Mouse (Mus musculus): ENCODE data around the gene Cdh4. TPM values are rescaled to one million over a fixed set of nuclear protein-coding genes. Genes with fewer than 3 reads are reported as not detected.

The Cdh4 gene
- total RNA-seq, 2 experiments from 2014 or later: 20.7 to 20.9 TPM

GRCm38 (mm10) chr2:179849732-179850131, 407.5 kb downstream of the Cdh4 start:
- DNase-seq (ENCODE audit: low spot score in 2 of 2): no peak

GRCm38 (mm10) chr2:179852169-179852568, 409.9 kb downstream of the Cdh4 start:
- DNase-seq (ENCODE audit: low spot score in 2 of 2): no peak

GRCm38 (mm10) chr2:179852862-179853261, 410.6 kb downstream of the Cdh4 start:
- peak; percentile 57 to 73 for DNase-seq (ENCODE audit: low spot score in 2 of 2)

GRCm38 (mm10) chr2:179853892-179854291, 411.7 kb downstream of the Cdh4 start:
- no peak for DNase-seq (ENCODE audit: low spot score in 2 of 2)

GRCm38 (mm10) chr2:179857086-179857485, 414.9 kb downstream of the Cdh4 start:
- DNase-seq (ENCODE audit: low spot score in 2 of 2): no peak

GRCm38 (mm10) chr2:179862676-179863075, 420.4 kb downstream of the Cdh4 start:
- no peak for DNase-seq (ENCODE audit: low spot score in 2 of 2)

GRCm38 (mm10) chr2:179863266-179863665, 421.0 kb downstream of the Cdh4 start:
- DNase-seq (ENCODE audit: low spot score in 2 of 2): peak in 1 of 2 experiments; percentile 26

- DNase-seq (ENCODE audit: low spot score in 2 of 2): no peak
Observed at GRCm38 (mm10) chr2:179865097-179865496, 422.9 kb downstream of the Cdh4 start.

GRCm38 (mm10) chr2:179867669-179868068, 425.4 kb downstream of the Cdh4 start:
- no peak for DNase-seq (ENCODE audit: low spot score in 2 of 2)

- DNase-seq (ENCODE audit: low spot score in 2 of 2): peak in 1 of 2 experiments; percentile 26
Observed at GRCm38 (mm10) chr2:179869871-179870270, 427.6 kb downstream of the Cdh4 start.

- peak; percentile 27 to 35 for DNase-seq (ENCODE audit: low spot score in 2 of 2)
Observed at GRCm38 (mm10) chr2:179872724-179873123, 430.5 kb downstream of the Cdh4 start.

GRCm38 (mm10) chr2:179873315-179873714, 431.1 kb downstream of the Cdh4 start:
- DNase-seq (ENCODE audit: low spot score in 2 of 2): peak in 1 of 2 experiments; percentile 15

- peak; percentile 65 to 80 for DNase-seq (ENCODE audit: low spot score in 2 of 2)
Observed at GRCm38 (mm10) chr2:179875147-179875546, 432.9 kb downstream of the Cdh4 start.

GRCm38 (mm10) chr2:179877551-179878215, 435.5 kb downstream of the Cdh4 start:
- peak; percentile 33 to 76 for DNase-seq (ENCODE audit: low spot score in 2 of 2)

- no peak for DNase-seq (ENCODE audit: low spot score in 2 of 2)
Observed at GRCm38 (mm10) chr2:179884561-179884960, 442.3 kb downstream of the Cdh4 start.

- no peak for DNase-seq (ENCODE audit: low spot score in 2 of 2)
Observed at GRCm38 (mm10) chr2:179891048-179891447, 448.8 kb downstream of the Cdh4 start.

GRCm38 (mm10) chr2:179896949-179897348, 454.7 kb downstream of the Cdh4 start:
- DNase-seq (ENCODE audit: low spot score in 2 of 2): no peak

GRCm38 (mm10) chr2:179912911-179913310, 470.7 kb downstream of the Cdh4 start:
- no peak for DNase-seq (ENCODE audit: low spot score in 2 of 2)

- DNase-seq (ENCODE audit: low spot score in 2 of 2): no peak
Observed at GRCm38 (mm10) chr2:179913349-179913748, 471.1 kb downstream of the Cdh4 start.

GRCm38 (mm10) chr2:179914246-179914645, 472.0 kb downstream of the Cdh4 start:
- DNase-seq (ENCODE audit: low spot score in 2 of 2): no peak

GRCm38 (mm10) chr2:179916877-179917673, 474.8 kb downstream of the Cdh4 start:
- DNase-seq (ENCODE audit: low spot score in 2 of 2): peak; percentile 67 to 71

- DNase-seq (ENCODE audit: low spot score in 2 of 2): no peak
Observed at GRCm38 (mm10) chr2:179920042-179920441, 477.8 kb downstream of the Cdh4 start.
